Mouse (Mus musculus) heart, embryonic 16.5 days (tissue): Measurements from ENCODE around the gene Atp6v1g2. TPM values are rescaled to one million over a fixed set of nuclear protein-coding genes. Genes with fewer than 3 reads are reported as not detected.
A peak's percentile ranks its signal among the peaks of the same experiment; 100 is the strongest.

ENCODE experiments used
- ATAC-seq: fragments of 200-750 bp; cut with Nextera tagmentation; replicated peaks from 2 replicates; pipeline ENCODE4 v1.8.0; 2017; ENCODE audit warnings: moderate number of reproducible peaks; ENCODE audit not compliant: insufficient read depth, low FRiP score; ENCODE audit errors: extremely low read depth
- H3K27ac ChIP-seq: fragments of 300-500 bp; sonication (generic); 2 replicates; pipeline ENCODE4 v1.5.1; 2014; ENCODE audit warnings: mild to moderate bottlenecking, low read length, control low read depth, moderate library complexity
- H3K27me3 ChIP-seq: fragments of 300-500 bp; sonication (generic); 2 replicates; pipeline ENCODE4 v1.6.1; 2014; ENCODE audit warnings: low read length, mixed read lengths; ENCODE audit not compliant: control insufficient read depth, insufficient read depth
- H3K36me3 ChIP-seq: fragments of 300-500 bp; sonication (generic); 2 replicates; pipeline ENCODE4 v1.6.1; 2014; ENCODE audit not compliant: control insufficient read depth, insufficient read depth
- H3K4me1 ChIP-seq: fragments of 300-500 bp; sonication (generic); 2 replicates; pipeline ENCODE4 v1.6.1; 2014; ENCODE audit warnings: low read length, mixed read lengths; ENCODE audit not compliant: control insufficient read depth, insufficient read depth
- H3K4me2 ChIP-seq: fragments of 300-500 bp; sonication (generic); 2 replicates; pipeline ENCODE4 v1.6.1; 2014; ENCODE audit warnings: low read depth, mild to moderate bottlenecking, control low read depth, low read length
- H3K4me3 ChIP-seq: fragments of 300-500 bp; sonication (generic); 2 replicates; pipeline ENCODE4 v1.5.1; 2014; ENCODE audit warnings: mild to moderate bottlenecking, control low read depth, low read length
- H3K9ac ChIP-seq: fragments of 300-500 bp; sonication (generic); 2 replicates; pipeline ENCODE4 v1.6.1; 2014; ENCODE audit warnings: low read length, control low read depth
- H3K9me3 ChIP-seq: fragments of 300-500 bp; sonication (generic); replicated peaks from 2 replicates; pipeline ENCODE4 v1.6.1; 2016; ENCODE audit warnings: low read length; ENCODE audit not compliant: control insufficient read depth
- WGBS: fragments of 180-500 bp; shearing (Covaris S2); extraction: QIAGEN DNeasy Blood & Tissue Kit; methylation state at CpG from one replicate; pipeline ENCODE4 v1.1.7; 2014; 5-methylcytosine and 5-hydroxymethylcytosine counted together
- polyA plus RNA-seq: library from polyadenylated mRNA; unstranded; fragments of >200 nt; fragmentation: Nextera tagmentation; extraction: Ambion mirVana; gene quantifications from 2 replicates; pipeline ENCODE4 v1.2.1, GENCODE M21; 2015

The Atp6v1g2 gene
- polyA plus RNA-seq, 1 experiment from 2014 or later: 10.1 TPM

DNA sequence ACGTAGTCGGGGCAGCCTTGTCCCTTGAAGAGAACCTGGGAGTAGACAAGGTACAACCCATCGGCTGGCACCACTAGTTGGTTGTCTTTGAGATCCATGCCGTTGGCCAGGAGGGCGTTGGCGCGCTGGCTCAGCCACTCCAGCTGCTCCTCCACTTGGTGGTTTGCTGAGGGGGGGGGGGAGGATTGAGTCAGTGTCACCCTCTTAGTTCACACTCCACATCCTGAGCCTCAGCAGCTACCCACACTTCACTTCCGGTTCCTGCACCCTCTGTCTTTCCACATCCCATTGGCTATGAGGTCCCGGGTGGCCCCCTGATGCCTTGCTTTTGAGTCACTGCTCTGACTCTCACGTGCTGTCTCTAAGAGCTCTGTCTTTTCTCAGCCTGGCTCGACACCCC is 33.1 kb upstream of the Atp6v1g2 start:
- Histone ChIP-seq H3K36me3 (no peaks in the 10 kb centered on the region), H3K4me2 (peak overlapping the region; percentile 42; the same call in 1 of the 2 replicates), H3K9ac (no peak overlapping the region), H3K4me3 (no peak overlapping the region; the same call in 1 of the 2 replicates), H3K4me1 (peaks cover 11% of the 10 kb centered on the region), H3K9me3 (no peaks in the 10 kb centered on the region), H3K27me3 (peaks cover 47% of the 10 kb centered on the region), H3K27ac (no peak overlapping the region)
- WGBS: 71% methylated on average over 11 of the region's 11 CpGs
- ATAC-seq: no peak

DNA sequence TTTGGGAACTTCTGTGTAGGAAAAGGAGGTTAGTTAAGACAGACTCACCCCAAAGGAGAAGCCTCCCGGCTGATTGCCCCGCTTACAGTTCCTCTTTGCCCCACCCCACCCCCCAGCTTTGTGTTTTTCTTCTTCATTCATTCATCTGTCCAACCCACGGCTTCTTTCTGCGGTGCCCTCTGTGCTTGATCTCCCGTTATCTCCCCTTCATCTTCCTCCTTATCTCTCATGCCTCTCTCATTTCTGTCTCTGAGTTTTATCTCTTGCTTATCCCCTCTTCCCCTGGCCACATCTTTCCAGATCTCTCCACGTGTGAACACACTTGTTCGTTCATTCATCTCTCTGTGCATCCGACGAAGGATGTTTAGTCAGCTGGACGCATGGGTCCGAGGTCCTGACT is 32.3 kb upstream of the Atp6v1g2 start:
- WGBS: 45% methylated on average over 11 of the region's 11 CpGs
- peak overlapping the region; percentile 23 for H3K4me3 ChIP-seq
- H3K27ac ChIP-seq: 0 out of 2 replicates have a peak overlapping the region, but pooled peaks have one; percentile 13
- H3K9ac ChIP-seq: no peak overlapping the region
- peaks cover 6% of the 10 kb centered on the region; the same call in 1 of the 2 replicates for H3K4me1 ChIP-seq
- peaks cover 44% of the 10 kb centered on the region for H3K27me3 ChIP-seq
- no peak for ATAC-seq
- H3K4me2 ChIP-seq: peak overlapping the region; percentile 42
- H3K9me3 ChIP-seq: no peaks in the 10 kb centered on the region
- no peaks in the 10 kb centered on the region for H3K36me3 ChIP-seq

DNA sequence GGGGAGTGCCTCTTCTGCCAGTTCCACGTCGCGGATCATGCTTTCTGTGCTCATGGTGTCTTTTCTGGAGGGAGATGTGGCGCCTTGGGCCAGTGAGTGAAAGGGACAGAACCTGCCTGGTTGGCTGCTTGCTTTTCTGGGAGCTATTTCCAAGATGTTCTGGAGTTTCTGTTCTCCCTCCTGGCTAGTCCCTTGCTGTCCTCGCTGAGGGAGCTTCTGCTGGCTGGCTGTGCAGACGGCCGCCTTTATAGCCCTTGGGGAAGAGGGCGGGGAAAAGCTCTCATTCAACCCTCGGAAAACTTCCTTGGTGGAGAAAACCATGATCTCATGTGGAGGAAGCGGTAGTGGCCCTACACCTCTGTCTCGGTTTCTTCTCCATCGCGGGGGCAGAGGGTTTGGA is 31.7 kb upstream of the Atp6v1g2 start, which contains the start of gene Tnf:
Gene Tnf (minus strand): TSS at position 221 of the 400 bp plus-strand sequence.
- Histone ChIP-seq H3K27me3 (peaks cover 42% of the 10 kb centered on the region), H3K4me2 (peak within 1 kb of the TSS; percentile 42), H3K4me3 (peak within 1 kb of the TSS; percentile 23), H3K27ac (peak within 1 kb of the TSS; percentile 26; the same call in 1 of the 2 replicates), H3K9me3 (no peaks in the 10 kb centered on the region), H3K4me1 (0 out of 2 replicates have a peak, but pooled peaks cover 4% of the 10 kb centered on the region), H3K9ac (0 out of 2 replicates have a peak within 1 kb of the TSS, but pooled peaks have one; percentile 14), H3K36me3 (no peaks in the 10 kb centered on the region)
- no peak for ATAC-seq
- WGBS: 25% methylated on average over 13 of the region's 13 CpGs

DNA sequence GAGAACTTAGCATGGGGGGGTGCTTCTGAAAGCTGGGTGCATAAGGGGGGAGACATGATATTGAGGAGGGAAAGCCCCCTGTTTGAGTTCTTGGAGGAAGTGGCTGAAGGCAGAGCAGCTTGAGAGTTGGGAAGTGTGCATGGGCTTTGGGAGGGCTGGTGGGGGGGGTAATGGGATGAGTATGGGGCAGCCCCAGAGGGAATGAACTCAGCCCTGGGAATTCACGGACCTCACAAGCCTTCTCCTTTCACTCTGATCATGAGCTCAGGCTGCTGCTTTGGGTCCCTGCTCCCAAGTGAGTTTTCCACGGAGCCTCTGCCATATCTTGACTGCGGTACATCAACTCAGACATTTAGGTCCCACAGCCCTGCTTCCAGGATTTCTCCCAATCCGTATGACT is 31.0 kb upstream of the Atp6v1g2 start:
- Histone ChIP-seq H3K9me3 (no peaks in the 10 kb centered on the region), H3K9ac (no peak overlapping the region), H3K27me3 (peaks cover 39% of the 10 kb centered on the region), H3K4me3 (no peak overlapping the region), H3K4me2 (no peak overlapping the region), H3K4me1 (0 out of 2 replicates have a peak, but pooled peaks cover 4% of the 10 kb centered on the region), H3K36me3 (no peaks in the 10 kb centered on the region), H3K27ac (no peak overlapping the region)
- ATAC-seq: no peak
- WGBS: 69% methylated on average over 4 of the region's 4 CpGs

DNA sequence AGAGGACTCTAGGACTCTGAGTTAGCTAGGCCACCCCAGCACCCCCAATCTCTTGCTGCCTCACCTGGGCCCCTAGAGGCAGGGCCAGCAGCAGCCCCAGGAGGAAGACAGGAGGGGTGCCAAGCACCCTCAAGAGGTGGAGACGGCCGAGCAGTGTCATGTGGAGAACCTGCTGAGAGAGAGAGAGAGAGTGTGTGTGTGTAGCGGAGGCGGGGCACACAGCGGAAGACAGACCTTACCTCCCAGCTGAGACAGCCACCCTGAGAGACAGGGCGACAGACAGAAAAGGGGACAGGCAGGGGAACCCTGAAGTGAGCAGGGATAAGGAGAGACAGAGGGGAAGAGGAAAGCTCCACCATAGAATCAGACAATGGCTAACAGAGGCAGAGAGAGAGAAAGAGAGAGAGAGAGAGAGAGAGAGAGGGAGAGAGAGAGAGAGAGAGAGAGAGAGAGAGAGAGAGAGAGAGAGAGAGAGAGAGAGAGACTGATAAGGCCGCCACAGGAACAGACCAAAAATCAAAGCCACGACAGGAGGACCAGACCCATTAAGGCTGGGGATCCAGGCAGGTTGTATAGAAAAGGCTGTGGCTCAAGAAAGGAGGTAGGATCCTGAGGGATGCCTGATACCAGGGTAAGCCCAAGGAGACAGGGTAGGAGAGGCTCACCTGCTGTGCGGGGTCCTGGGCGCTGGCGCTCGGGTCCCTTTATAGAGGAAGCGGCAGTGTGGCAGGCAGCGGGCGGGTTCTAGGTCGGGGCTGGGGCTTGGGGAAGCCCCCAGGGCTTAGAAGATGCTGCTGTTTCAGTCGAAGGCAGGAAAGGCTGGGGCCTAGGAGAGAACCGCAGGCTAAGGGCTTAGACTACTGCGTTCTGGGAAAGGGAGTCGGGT is 28.7 kb upstream of the Atp6v1g2 start, which contains the start of gene Lta:
Gene Lta (minus strand): TSS at position 858 of the 886 bp plus-strand sequence.
- Histone ChIP-seq H3K4me1 (0 out of 2 replicates have a peak, but pooled peaks cover 4% of the 10 kb centered on the region), H3K36me3 (no peaks in the 10 kb centered on the region), H3K27me3 (peaks cover 36% of the 10 kb centered on the region), H3K4me3 (no peak within 1 kb of the TSS), H3K9me3 (no peaks in the 10 kb centered on the region), H3K27ac (no peak within 1 kb of the TSS), H3K9ac (peak within 1 kb of the TSS; percentile 53), H3K4me2 (no peak within 1 kb of the TSS; the same call in 1 of the 2 replicates)
- whole genome bisulfite sequencing: 22% methylated on average over 20 of the region's 20 CpGs
- ATAC-seq: peak; percentile 71; the same call in 1 of the 2 replicates

DNA sequence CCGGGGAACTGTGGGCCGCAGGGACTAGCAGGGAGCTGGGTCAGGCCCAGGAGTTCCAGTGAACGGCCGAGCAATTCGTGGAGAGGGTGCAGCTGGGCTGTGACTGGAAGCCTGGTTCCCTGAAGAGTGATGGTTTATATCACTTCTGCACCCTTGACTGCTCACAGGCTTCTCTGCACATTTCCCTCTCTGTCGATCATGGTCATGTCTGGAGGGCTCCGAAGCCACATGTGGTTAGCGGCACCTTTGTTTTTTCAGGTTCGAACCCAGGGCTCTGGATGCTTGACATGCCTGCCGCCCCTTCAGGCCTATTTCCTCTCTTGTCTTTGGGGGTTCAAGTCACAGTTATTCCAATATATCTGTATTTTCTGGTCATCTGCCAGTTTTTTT is 28.1 kb upstream of the Atp6v1g2 start:
- WGBS: 48% methylated on average over 10 of the region's 10 CpGs
- no peak overlapping the region; the same call in 1 of the 2 replicates for H3K4me2 ChIP-seq
- peaks cover 33% of the 10 kb centered on the region for H3K27me3 ChIP-seq

DNA sequence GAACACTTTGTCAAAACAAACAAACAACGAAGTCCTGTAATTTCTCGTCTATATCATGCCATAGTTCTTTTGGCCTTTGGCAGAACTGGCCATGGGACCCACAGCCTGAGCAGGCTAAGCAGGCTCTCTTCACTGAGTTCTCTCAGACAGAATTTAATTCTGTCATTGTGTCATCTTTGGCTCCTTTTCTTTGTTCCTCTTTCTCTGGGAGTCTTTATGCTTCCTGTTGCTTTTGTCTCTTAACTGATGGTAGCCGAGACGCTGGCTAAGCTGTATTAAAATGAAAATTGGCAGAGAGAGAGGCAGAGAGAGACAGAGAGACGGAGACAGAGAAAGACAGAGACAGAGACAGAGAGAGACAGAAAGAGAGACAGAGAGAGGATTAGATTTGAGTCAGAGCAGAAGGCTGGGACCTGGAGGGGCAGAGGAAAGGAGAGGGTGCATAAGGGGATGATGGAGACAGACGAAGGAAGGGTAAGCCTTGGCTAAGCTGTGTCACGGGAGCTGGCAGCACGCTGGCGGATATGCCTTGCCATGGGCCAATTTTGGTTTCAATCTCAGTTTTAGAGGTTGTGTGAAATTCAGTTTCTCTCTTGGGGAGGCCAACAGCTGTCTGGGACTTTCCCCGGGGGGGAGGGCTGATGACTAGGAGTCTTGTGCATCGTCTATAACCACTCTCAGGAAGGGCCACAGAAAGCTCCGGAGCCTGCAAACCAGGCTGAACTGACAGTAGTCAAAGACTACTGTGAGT is 23.5 kb upstream of the Atp6v1g2 start:
- 64% methylated on average over 12 of the region's 12 CpGs for WGBS
- Histone ChIP-seq H3K4me1 (no peaks in the 10 kb centered on the region), H3K36me3 (no peaks in the 10 kb centered on the region), H3K27ac (no peak overlapping the region), H3K27me3 (peaks cover 7% of the 10 kb centered on the region), H3K4me3 (no peak overlapping the region), H3K4me2 (no peak overlapping the region), H3K9me3 (no peaks in the 10 kb centered on the region), H3K9ac (no peak overlapping the region)
- ATAC-seq: no peak

More for the DNA sequence above, 28.1 kb upstream of the Atp6v1g2 start:
- no peak for ATAC-seq
- Histone ChIP-seq H3K9me3 (no peaks in the 10 kb centered on the region), H3K36me3 (no peaks in the 10 kb centered on the region), H3K9ac (peak overlapping the region; percentile 53; the same call in 1 of the 2 replicates), H3K4me1 (0 out of 2 replicates have a peak, but pooled peaks cover 4% of the 10 kb centered on the region), H3K27ac (no peak overlapping the region), H3K4me3 (no peak overlapping the region)

DNA sequence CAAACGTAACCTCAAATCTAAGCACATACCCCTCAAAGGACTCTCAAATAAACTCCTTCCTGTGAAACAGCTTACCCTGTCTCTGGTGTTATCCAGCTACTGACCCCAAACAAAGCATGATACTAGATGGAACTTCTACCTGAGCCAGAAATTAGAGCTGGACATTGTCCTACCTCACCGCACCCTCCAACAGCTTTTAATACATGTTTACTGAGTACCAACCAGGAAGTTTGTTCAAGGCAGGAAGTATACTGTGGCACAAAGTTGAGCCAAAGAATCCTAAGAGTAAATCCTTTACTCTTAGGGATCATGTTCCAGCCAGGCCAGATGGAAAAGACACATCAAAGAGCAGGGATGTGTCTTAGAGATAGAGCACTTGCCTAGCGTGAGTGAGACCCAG is 22.9 kb upstream of the Atp6v1g2 start:
- H3K4me2 ChIP-seq: no peak overlapping the region
- H3K27ac ChIP-seq: no peak overlapping the region
- ATAC-seq: no peak
- no peak overlapping the region for H3K4me3 ChIP-seq
- no peaks in the 10 kb centered on the region for H3K4me1 ChIP-seq
- no peaks in the 10 kb centered on the region for H3K9me3 ChIP-seq
- H3K27me3 ChIP-seq: 0 out of 2 replicates have a peak, but pooled peaks cover 2% of the 10 kb centered on the region
- no peak overlapping the region for H3K9ac ChIP-seq
- H3K36me3 ChIP-seq: no peaks in the 10 kb centered on the region
- WGBS: 68% methylated on average over 3 of the region's 3 CpGs
